Mouse (Mus musculus): ENCODE measurements around the gene Susd1. TPM values are rescaled to one million over a fixed set of nuclear protein-coding genes. Genes with fewer than 3 reads are reported as not detected.

The Susd1 gene
- polyA plus RNA-seq, 1 experiment from 2014 or later: 1.6 TPM

DNA sequence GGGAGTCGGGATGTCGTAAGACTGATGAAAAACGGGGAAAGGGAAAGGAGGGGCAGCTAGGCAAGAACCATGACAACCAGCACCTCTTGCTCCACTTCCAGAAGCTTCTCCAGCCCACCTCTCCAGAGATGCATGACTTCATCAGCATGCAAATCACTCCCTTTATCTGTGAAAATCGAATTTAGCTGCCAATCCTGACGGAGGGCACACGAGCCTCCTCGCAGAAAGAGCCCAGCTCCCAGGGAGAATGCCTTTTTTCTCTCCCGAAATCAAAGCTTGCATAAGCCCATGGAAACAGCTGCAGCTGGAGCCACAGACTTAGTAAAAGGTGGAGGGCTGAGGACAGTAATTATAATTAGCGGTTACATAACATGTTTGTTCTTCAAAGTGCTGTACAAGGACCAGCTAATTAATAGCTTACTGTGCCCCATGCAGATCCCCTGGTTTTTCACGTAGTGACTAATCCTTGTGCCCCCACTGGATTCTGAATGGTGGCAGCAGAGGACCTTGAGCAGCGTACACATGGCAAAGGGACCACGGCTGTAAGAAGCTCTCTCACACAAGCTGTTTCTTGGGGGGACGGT is 49.9 kb downstream of the Susd1 start:
- H3K27me3 ChIP-seq (replicated peaks; ENCODE audit: low read depth, poor library complexity, severe bottlenecking): no peaks in the 10 kb centered on the region
- H3K4me3 ChIP-seq: no peak overlapping the region
- WGBS: 57% methylated on average over 13 of the region's 13 CpGs
- no peaks in the 10 kb centered on the region for H3K9me3 ChIP-seq
- no peak for DNase-seq (ENCODE audit: low spot score)
- peaks cover 16% of the 10 kb centered on the region for H3K4me1 ChIP-seq
- no peaks in the 10 kb centered on the region for H3K36me3 ChIP-seq (replicated peaks)
- H3K27ac ChIP-seq (replicated peaks): peak overlapping the region; percentile 35; the same call in 1 of the 2 replicates

DNA sequence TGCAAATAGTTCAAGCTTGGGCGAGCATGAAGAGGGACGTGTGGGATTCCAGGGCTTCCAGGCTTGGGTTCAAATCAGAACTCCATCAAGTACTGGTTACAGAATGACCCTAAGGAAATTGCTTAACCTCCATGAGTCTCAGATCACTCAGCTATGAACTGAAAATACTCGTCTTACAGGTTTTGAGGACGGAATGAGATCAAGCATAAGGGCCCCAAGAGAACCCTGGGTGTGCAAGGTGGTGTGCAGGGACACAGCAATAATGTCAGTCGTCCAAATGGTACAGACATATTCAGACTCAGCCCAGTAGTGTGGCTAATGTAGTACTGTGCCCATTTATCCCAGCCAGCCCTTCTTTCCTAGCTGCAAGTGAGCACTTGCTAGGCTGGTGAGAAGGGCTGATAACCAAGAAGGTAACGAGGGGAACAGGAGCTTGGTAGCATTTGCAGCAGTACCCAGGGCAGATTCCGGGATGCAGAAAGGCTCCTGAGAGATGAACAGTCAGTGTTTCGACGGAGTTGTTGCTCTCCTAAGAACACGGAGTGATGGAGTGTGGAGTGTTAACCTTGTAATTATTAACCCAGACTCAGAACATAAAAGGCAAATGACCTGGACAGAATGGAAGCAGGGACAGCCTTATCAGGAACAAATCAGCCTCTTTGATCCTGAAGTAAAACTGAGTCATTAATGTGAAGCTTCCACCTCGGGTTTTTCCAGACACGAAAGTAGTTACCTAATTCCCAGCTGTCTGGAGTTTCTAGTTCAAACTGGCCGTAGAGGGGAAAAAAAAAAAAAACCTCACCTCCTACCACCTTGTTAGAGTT is 50.8 kb downstream of the Susd1 start:
- H3K4me3 ChIP-seq: no peak overlapping the region
- H3K27me3 ChIP-seq (replicated peaks; ENCODE audit: low read depth, poor library complexity, severe bottlenecking): no peaks in the 10 kb centered on the region
- H3K27ac ChIP-seq (replicated peaks): no peak overlapping the region
- DNase-seq (ENCODE audit: low spot score): no peak
- H3K4me1 ChIP-seq: peaks cover 16% of the 10 kb centered on the region
- H3K9me3 ChIP-seq: no peaks in the 10 kb centered on the region
- H3K36me3 ChIP-seq (replicated peaks): no peaks in the 10 kb centered on the region
- 64% methylated on average over 13 of the region's 13 CpGs for WGBS

DNA sequence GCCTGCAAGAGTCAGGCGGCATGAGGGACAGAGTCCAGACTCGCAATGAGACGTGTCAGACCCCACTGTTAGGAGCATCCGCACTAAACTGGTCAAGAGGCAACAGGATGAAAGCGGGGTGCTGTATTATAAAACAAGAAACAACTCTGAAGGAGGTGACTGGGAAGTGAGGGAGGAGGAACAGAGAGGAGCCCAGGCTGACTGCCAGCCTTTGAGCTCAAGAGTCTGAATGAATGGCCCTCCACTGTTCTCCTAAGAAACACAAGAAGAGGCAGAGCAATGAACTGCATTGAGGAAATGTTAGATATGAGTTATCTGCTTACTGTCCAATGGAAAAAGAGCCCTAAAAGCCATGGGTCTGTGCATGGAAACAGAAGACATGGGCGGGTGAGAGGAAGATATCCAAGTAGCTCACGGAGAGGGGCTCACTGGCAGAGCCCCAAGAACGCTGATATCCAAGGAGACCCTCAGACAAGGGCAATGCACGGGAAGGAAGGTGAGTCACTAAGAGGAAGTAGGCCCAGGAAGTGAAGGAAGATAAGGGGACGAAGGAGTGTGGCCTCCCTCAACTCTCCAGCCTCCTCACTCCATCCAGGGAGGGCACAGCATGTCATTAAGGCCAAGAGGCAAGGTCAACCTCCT is 53.1 kb downstream of the Susd1 start:
- peaks cover 23% of the 10 kb centered on the region for H3K4me1 ChIP-seq
- no peak overlapping the region for H3K27ac ChIP-seq (replicated peaks)
- 87% methylated on average over 10 of the region's 10 CpGs for WGBS
- DNase-seq (ENCODE audit: low spot score): no peak
- H3K27me3 ChIP-seq (replicated peaks; ENCODE audit: low read depth, poor library complexity, severe bottlenecking): no peaks in the 10 kb centered on the region
- H3K4me3 ChIP-seq: no peak overlapping the region
- H3K36me3 ChIP-seq (replicated peaks): no peaks in the 10 kb centered on the region
- H3K9me3 ChIP-seq: no peaks in the 10 kb centered on the region

DNA sequence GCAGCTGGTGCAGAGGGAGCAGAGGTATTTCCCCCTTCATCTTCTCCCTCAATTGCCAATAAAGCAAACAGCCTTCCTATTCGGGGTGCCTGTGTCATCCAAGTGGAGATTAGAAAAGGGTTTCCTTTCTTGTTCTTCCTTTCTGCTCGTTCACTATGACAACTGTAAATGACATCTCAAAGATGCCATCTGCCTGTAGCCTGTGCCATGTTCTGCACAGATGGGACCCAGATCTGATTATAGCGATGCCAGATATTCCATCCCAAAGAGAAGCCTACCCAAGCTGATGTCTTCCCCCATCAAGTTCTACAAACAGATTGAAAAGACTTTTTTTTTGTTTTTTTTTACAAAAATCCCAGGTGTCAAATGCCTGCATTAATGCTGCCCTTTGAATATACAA is 54.6 kb downstream of the Susd1 start:
- Histone ChIP-seq H3K27ac (replicated peaks) (no peak overlapping the region), H3K27me3 (replicated peaks; ENCODE audit: low read depth, poor library complexity, severe bottlenecking) (no peaks in the 10 kb centered on the region), H3K4me3 (no peak overlapping the region), H3K4me1 (peaks cover 22% of the 10 kb centered on the region), H3K9me3 (no peaks in the 10 kb centered on the region), H3K36me3 (replicated peaks) (no peaks in the 10 kb centered on the region)
- DNase-seq (ENCODE audit: low spot score): no peak
- WGBS: 88% methylated on average over 3 of the region's 3 CpGs

DNA sequence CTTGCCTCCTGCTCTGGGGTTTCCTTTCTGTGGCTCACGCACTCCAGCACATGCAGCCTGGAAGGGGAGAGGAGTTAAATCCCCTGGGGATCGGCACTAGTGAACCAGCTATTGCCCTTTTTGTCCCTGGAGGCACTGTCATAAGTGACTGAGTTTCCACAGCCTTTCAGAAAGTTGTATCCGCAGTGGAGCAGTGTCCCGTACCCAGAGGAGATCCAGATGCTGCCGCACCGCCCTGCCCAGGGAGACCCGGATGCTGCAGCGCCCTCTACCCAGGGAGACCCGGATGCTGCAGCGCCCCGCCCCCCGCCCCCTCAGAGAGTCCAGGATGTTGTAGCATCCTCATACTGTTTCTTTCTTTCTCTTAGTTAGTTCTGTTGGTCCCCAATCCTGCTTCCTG is 56.3 kb downstream of the Susd1 start:
- WGBS: 17% methylated on average over 12 of the region's 12 CpGs
- peaks cover 7% of the 10 kb centered on the region; the same call in 1 of the 2 replicates for H3K4me1 ChIP-seq
- H3K27me3 ChIP-seq (replicated peaks; ENCODE audit: low read depth, poor library complexity, severe bottlenecking): no peaks in the 10 kb centered on the region
- no peaks in the 10 kb centered on the region for H3K36me3 ChIP-seq (replicated peaks)
- peak; percentile 75 for DNase-seq (ENCODE audit: low spot score)
- no peaks in the 10 kb centered on the region for H3K9me3 ChIP-seq
- peak overlapping the region; percentile 51; the same call in 1 of the 2 replicates for H3K27ac ChIP-seq (replicated peaks)
- peak overlapping the region; percentile 47 for H3K4me3 ChIP-seq

DNA sequence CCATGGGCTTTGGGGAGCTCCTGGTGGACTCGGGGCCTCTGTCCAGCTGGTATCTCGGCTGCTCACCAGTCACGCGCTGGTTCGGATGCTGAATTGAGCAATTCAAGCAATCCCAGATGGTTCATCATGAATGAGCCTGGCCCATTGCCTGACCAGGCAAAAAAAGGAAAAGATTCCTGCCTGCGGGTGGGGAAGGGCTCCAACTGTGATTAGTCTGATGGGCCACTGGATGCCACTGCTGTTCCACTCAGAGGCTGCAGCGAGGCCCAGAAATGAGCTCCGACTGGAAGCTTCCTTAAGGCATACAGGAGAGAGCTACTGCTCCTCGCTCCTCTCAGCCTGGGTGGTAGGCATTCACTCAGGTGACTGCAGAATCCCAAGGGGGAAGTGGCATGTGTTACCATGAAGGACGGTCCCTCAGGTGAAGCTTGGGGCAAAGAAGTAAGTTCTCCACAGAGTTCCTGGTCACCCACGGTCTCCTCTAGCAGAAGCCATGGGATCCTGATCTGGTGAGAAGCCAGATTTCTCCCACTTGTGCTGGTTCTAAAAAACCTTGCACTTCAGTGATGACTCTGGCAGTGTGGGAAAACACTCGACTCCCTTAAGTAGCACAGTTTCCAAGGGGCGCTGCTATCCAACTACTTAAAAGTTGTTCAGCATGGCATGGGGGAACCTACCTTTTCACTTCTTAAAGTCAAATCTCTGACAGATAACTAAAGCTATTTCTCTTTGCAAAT is 57.3 kb downstream of the Susd1 start:
- no peaks in the 10 kb centered on the region for H3K27me3 ChIP-seq (replicated peaks; ENCODE audit: low read depth, poor library complexity, severe bottlenecking)
- H3K36me3 ChIP-seq (replicated peaks): no peaks in the 10 kb centered on the region
- DNase-seq (ENCODE audit: low spot score): peak; percentile 36
- no peaks in the 10 kb centered on the region for H3K9me3 ChIP-seq
- H3K27ac ChIP-seq (replicated peaks): no peak overlapping the region
- peaks cover 7% of the 10 kb centered on the region; the same call in 1 of the 2 replicates for H3K4me1 ChIP-seq
- H3K4me3 ChIP-seq: no peak overlapping the region
- WGBS: 79% methylated on average over 13 of the region's 13 CpGs

DNA sequence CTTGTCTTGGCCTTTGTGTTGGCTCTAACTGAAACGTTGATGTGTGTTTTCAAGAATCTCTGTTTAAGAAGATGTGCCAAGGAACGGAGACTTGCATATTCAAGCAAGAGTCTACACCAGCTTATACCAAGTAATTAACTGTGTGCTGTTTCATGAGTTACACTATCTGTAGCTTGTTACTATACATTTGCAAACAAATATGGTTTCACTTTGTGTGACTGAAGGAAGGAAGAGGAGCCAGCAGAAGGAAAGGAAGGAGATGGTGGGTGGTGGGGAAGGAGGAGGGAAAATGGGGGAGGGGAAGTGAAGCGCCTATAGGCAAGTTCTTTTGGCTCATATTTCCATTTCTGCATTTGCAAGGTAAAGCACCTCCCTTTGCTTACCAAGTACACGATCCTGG is 58.0 kb downstream of the Susd1 start:
- Histone ChIP-seq H3K36me3 (replicated peaks) (no peaks in the 10 kb centered on the region), H3K27ac (replicated peaks) (no peak overlapping the region), H3K9me3 (no peaks in the 10 kb centered on the region), H3K27me3 (replicated peaks; ENCODE audit: low read depth, poor library complexity, severe bottlenecking) (no peaks in the 10 kb centered on the region), H3K4me3 (no peak overlapping the region), H3K4me1 (peaks cover 7% of the 10 kb centered on the region; the same call in 1 of the 2 replicates)
- WGBS: 88% methylated on average over 4 of the region's 4 CpGs
- DNase-seq (ENCODE audit: low spot score): no peak

DNA sequence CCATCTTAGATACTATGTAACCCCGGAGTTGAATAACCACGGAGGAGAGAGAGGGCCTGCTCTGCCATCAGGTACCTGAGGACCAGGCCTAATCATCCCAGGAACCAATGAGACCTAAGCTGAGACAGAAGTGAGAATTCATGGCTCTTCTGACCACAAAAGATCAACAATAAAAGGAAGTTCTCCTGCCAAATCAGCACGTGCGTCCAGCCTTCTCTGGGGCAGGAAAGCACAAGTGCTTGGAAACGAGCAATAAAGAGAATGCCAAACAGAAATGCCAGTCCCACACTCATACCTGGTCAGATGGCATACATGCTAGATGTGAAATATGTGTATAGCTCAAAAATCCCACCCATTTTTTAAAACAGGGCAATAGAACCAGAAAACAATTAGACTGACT is 58.6 kb downstream of the Susd1 start:
- 76% methylated on average over 5 of the region's 5 CpGs for WGBS
- Histone ChIP-seq H3K27ac (replicated peaks) (no peak overlapping the region), H3K27me3 (replicated peaks; ENCODE audit: low read depth, poor library complexity, severe bottlenecking) (no peaks in the 10 kb centered on the region), H3K4me3 (no peak overlapping the region), H3K9me3 (no peaks in the 10 kb centered on the region), H3K4me1 (peaks cover 7% of the 10 kb centered on the region; the same call in 1 of the 2 replicates), H3K36me3 (replicated peaks) (no peaks in the 10 kb centered on the region)
- DNase-seq (ENCODE audit: low spot score): no peak

DNA sequence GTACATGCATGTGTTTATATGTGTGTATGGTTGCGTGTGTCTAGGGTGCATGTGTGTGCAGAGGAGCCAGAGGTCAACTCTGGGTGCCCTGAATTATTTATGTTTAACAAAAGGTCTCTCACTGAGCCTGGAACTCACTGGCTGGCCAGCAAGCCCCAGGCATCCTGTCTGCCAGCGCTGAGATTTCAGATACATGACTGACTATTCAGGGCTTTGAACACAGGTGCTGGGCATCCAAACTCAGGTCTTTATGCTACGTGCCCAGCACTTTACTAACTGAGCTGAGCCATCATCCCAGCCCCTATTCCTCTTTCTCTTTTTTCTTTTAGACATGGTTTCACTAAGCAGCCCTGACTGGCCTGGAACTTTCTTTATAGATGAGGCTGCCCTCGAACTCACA is 59.8 kb downstream of the Susd1 start:
- Histone ChIP-seq H3K36me3 (replicated peaks) (no peaks in the 10 kb centered on the region), H3K4me3 (no peak overlapping the region), H3K27ac (replicated peaks) (no peak overlapping the region), H3K27me3 (replicated peaks; ENCODE audit: low read depth, poor library complexity, severe bottlenecking) (no peaks in the 10 kb centered on the region), H3K9me3 (no peaks in the 10 kb centered on the region), H3K4me1 (peaks cover 15% of the 10 kb centered on the region)
- DNase-seq (ENCODE audit: low spot score): no peak
- 83% methylated on average over 4 of the region's 4 CpGs for WGBS

DNA sequence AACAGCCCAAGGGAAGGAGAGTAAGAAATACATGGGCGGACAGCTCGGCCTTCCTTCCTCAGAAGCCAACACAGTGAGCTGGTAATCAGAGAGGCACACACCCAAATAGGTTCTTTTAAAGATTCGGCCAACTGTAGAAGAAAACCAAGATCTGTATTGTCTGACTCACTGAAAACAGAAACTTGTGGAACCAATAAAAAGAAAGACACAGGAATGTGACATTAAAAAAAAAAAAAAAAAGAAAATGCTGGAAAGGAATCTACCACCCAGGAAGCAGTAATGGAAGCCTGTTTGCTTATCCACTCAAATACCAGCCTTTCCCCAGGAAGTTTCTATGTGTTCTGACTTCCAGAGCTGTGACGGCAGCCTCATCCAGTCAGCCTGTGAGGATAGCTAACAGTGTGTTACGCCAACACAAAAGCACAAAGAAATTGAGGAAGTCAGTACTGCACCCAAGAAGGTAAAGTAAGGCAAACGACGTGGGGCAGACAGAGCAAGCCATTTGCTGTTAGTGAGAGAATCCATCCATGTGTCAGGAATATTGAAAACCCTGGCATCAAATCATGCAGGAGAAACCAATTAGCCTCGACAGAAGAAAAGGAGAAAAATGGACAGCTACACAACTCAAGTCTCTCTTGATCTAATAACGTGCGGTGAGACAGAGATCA is 64.0 kb downstream of the Susd1 start:
- no peaks in the 10 kb centered on the region for H3K27me3 ChIP-seq (replicated peaks; ENCODE audit: low read depth, poor library complexity, severe bottlenecking)
- no peak overlapping the region for H3K4me3 ChIP-seq
- no peak overlapping the region for H3K27ac ChIP-seq (replicated peaks)
- H3K4me1 ChIP-seq: peaks cover 11% of the 10 kb centered on the region
- no peak for DNase-seq (ENCODE audit: low spot score)
- WGBS: 65% methylated on average over 10 of the region's 10 CpGs
- no peaks in the 10 kb centered on the region for H3K36me3 ChIP-seq (replicated peaks)
- no peaks in the 10 kb centered on the region for H3K9me3 ChIP-seq

DNA sequence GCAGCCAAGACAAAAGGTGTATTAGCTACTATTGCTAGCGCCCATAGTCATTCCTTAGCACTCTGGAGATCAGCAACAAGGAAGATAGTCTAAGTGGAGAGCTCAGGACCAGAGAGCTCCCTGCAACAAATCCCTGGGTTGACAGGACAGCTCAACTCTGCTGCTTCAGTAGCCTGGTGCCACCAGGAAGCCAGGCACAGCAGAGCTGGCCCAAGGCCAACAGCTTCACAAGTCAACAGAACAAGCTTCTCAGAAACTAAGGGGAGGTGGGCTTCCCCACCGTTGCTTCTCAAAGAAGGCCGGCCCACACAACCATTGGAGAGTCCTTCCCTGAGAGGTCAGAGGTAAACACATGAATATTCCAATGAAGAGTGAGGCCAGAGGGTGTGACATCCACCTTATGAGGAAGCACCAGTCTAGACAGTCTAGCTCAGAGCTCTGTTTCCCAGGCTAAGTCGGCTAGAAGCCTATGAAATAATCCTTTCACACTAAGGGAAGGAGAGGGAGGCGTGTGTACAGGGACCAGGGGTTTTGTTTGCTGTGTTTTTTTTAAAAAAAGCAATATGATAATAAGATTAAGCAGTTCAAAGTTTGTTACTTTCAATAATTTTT is 65.8 kb downstream of the Susd1 start:
- Histone ChIP-seq H3K27ac (replicated peaks) (no peak overlapping the region), H3K36me3 (replicated peaks) (no peaks in the 10 kb centered on the region), H3K4me3 (no peak overlapping the region), H3K9me3 (no peaks in the 10 kb centered on the region), H3K4me1 (peaks cover 11% of the 10 kb centered on the region), H3K27me3 (replicated peaks; ENCODE audit: low read depth, poor library complexity, severe bottlenecking) (no peaks in the 10 kb centered on the region)
- no peak for DNase-seq (ENCODE audit: low spot score)
- WGBS: 82% methylated on average over 5 of the region's 5 CpGs

DNA sequence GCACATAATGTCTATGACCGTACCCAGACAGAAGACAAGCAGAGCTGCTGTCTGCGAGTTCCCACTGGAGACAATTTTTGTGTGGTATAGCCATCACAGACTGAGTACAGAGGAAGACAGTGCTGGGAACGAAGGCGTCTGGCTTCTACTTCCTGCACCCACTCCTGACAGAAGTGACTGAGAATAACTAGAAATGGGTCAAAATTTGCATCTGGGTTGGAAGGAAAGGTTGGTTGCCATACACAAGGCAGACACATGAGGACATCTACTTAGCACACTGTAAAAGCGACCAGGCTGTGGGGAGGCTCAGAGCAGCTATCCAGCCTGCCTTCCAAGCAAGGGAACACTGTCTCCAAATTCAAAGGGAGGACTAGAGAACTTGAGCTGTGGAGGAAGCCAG is 66.5 kb downstream of the Susd1 start:
- Histone ChIP-seq H3K36me3 (replicated peaks) (no peaks in the 10 kb centered on the region), H3K4me3 (no peak overlapping the region), H3K9me3 (no peaks in the 10 kb centered on the region), H3K4me1 (peaks cover 11% of the 10 kb centered on the region), H3K27me3 (replicated peaks; ENCODE audit: low read depth, poor library complexity, severe bottlenecking) (no peaks in the 10 kb centered on the region), H3K27ac (replicated peaks) (no peak overlapping the region)
- WGBS: 92% methylated on average over 5 of the region's 5 CpGs
- DNase-seq (ENCODE audit: low spot score): no peak

Data from embryonic facial prominence, embryonic 10.5 days (tissue).